Mouse (Mus musculus): ENCODE results near the gene Psma5. TPM values are rescaled to one million over a fixed set of nuclear protein-coding genes. Genes with fewer than 3 reads are reported as not detected.

The Psma5 gene
- polyA plus RNA-seq (2014; fragmentation: Nextera tagmentation; extraction: Ambion mirVana): 251 and 253 TPM in 2 replicates

GRCm38 (mm10) chr3:108256719-108257637 is at the start of gene Psma5:
Psma5 (plus strand) TSS chr3:108256926.
- Histone ChIP-seq H3K4me2 (replicated peaks) (peak within 1 kb of the TSS; percentile 95), H3K27ac (no peak within 1 kb of the TSS), H3K9ac (peak within 1 kb of the TSS; percentile 80), H3K27me3 (ENCODE audit: control insufficient read depth, insufficient read depth, low read length) (no peaks in the 10 kb centered on the region), H3K9me3 (ENCODE audit: control insufficient read depth, low read length) (no peaks in the 10 kb centered on the region), H3K4me3 (replicated peaks; ENCODE audit: low read length) (peak within 1 kb of the TSS; percentile 74), H3K36me3 (replicated peaks; ENCODE audit: control insufficient read depth, insufficient read depth) (peaks cover 4% of the 10 kb centered on the region; the same call in 1 of the 2 replicates), H3K4me1 (replicated peaks; ENCODE audit: control insufficient read depth, insufficient read depth, low read length) (peaks cover 9% of the 10 kb centered on the region; the same call in 1 of the 2 replicates)
- under 1% methylated on average over 78 of the region's 79 CpGs for WGBS
- ATAC-seq (ENCODE audit: low FRiP score) (peak; percentile 100), DNase-seq (ENCODE audit: low spot score) (peak; percentile 99)

GRCm38 (mm10) chr3:108209001-108209400 is 47.7 kb upstream of the Psma5 start:
- Histone ChIP-seq H3K9ac (peak overlapping the region; percentile 87), H3K27me3 (ENCODE audit: control insufficient read depth, insufficient read depth, low read length) (no peaks in the 10 kb centered on the region), H3K4me1 (replicated peaks; ENCODE audit: control insufficient read depth, insufficient read depth, low read length) (peaks cover 24% of the 10 kb centered on the region), H3K36me3 (replicated peaks; ENCODE audit: control insufficient read depth, insufficient read depth) (peaks cover 45% of the 10 kb centered on the region), H3K9me3 (ENCODE audit: control insufficient read depth, low read length) (no peaks in the 10 kb centered on the region), H3K4me3 (replicated peaks; ENCODE audit: low read length) (peak overlapping the region; percentile 65), H3K4me2 (replicated peaks) (peak overlapping the region; percentile 90), H3K27ac (peak overlapping the region; percentile 99)
- DNase-seq (ENCODE audit: low spot score): no peak
- 46% methylated on average over 3 of the region's 3 CpGs for WGBS
- ATAC-seq (ENCODE audit: low FRiP score): no peak

GRCm38 (mm10) chr3:108209536-108209935 is 47.2 kb upstream of the Psma5 start:
- no peak for DNase-seq (ENCODE audit: low spot score)
- Histone ChIP-seq H3K4me2 (replicated peaks) (peak overlapping the region; percentile 90), H3K27me3 (ENCODE audit: control insufficient read depth, insufficient read depth, low read length) (no peaks in the 10 kb centered on the region), H3K9ac (peak overlapping the region; percentile 87), H3K4me3 (replicated peaks; ENCODE audit: low read length) (peak overlapping the region; percentile 65), H3K4me1 (replicated peaks; ENCODE audit: control insufficient read depth, insufficient read depth, low read length) (peaks cover 24% of the 10 kb centered on the region), H3K9me3 (ENCODE audit: control insufficient read depth, low read length) (no peaks in the 10 kb centered on the region), H3K27ac (peak overlapping the region; percentile 99), H3K36me3 (replicated peaks; ENCODE audit: control insufficient read depth, insufficient read depth) (peaks cover 40% of the 10 kb centered on the region)
- 8% methylated on average over 8 of the region's 8 CpGs for WGBS
- peak; percentile 1; the same call in 1 of the 2 replicates for ATAC-seq (ENCODE audit: low FRiP score)

GRCm38 (mm10) chr3:108209946-108210770 is 46.6 kb upstream of the Psma5 start:
- H3K4me2 ChIP-seq (replicated peaks): peak overlapping the region; percentile 90
- H3K27ac ChIP-seq: peak overlapping the region; percentile 99
- no peaks in the 10 kb centered on the region for H3K9me3 ChIP-seq (ENCODE audit: control insufficient read depth, low read length)
- H3K9ac ChIP-seq: peak overlapping the region; percentile 87
- peak overlapping the region; percentile 65 for H3K4me3 ChIP-seq (replicated peaks; ENCODE audit: low read length)
- H3K36me3 ChIP-seq (replicated peaks; ENCODE audit: control insufficient read depth, insufficient read depth): peaks cover 34% of the 10 kb centered on the region
- WGBS: under 1% methylated on average over 62 of the region's 72 CpGs
- peaks cover 24% of the 10 kb centered on the region for H3K4me1 ChIP-seq (replicated peaks; ENCODE audit: control insufficient read depth, insufficient read depth, low read length)
- DNase-seq (ENCODE audit: low spot score) (peak; percentile 98), ATAC-seq (ENCODE audit: low FRiP score) (peak; percentile 94)
- H3K27me3 ChIP-seq (ENCODE audit: control insufficient read depth, insufficient read depth, low read length): no peaks in the 10 kb centered on the region

GRCm38 (mm10) chr3:108210771-108211139 is 46.0 kb upstream of the Psma5 start, which contains the start of gene Atxn7l2:
Atxn7l2 (minus strand) TSS chr3:108210934.
- Histone ChIP-seq H3K4me1 (replicated peaks; ENCODE audit: control insufficient read depth, insufficient read depth, low read length) (peaks cover 24% of the 10 kb centered on the region), H3K27me3 (ENCODE audit: control insufficient read depth, insufficient read depth, low read length) (no peaks in the 10 kb centered on the region), H3K36me3 (replicated peaks; ENCODE audit: control insufficient read depth, insufficient read depth) (peaks cover 28% of the 10 kb centered on the region), H3K4me3 (replicated peaks; ENCODE audit: low read length) (peak within 1 kb of the TSS; percentile 65), H3K9ac (peak within 1 kb of the TSS; percentile 87), H3K9me3 (ENCODE audit: control insufficient read depth, low read length) (no peaks in the 10 kb centered on the region), H3K4me2 (replicated peaks) (peak within 1 kb of the TSS; percentile 90), H3K27ac (peak within 1 kb of the TSS; percentile 99)
- ATAC-seq (ENCODE audit: low FRiP score) (peak; percentile 89), DNase-seq (ENCODE audit: low spot score) (no peak)
- 0% methylated on average over 14 of the region's 14 CpGs for WGBS

GRCm38 (mm10) chr3:108211845-108212244 is 44.9 kb upstream of the Psma5 start:
- Histone ChIP-seq H3K9me3 (ENCODE audit: control insufficient read depth, low read length) (no peaks in the 10 kb centered on the region), H3K27me3 (ENCODE audit: control insufficient read depth, insufficient read depth, low read length) (no peaks in the 10 kb centered on the region), H3K27ac (peak overlapping the region; percentile 99), H3K4me3 (replicated peaks; ENCODE audit: low read length) (no peak overlapping the region; the same call in 1 of the 2 replicates), H3K4me1 (replicated peaks; ENCODE audit: control insufficient read depth, insufficient read depth, low read length) (peaks cover 24% of the 10 kb centered on the region), H3K4me2 (replicated peaks) (peak overlapping the region; percentile 55), H3K36me3 (replicated peaks; ENCODE audit: control insufficient read depth, insufficient read depth) (peaks cover 17% of the 10 kb centered on the region), H3K9ac (no peak overlapping the region)
- ATAC-seq (ENCODE audit: low FRiP score) (no peak), DNase-seq (ENCODE audit: low spot score) (no peak)
- WGBS: 58% methylated on average over 6 of the region's 6 CpGs

GRCm38 (mm10) chr3:108212406-108212805 is 44.3 kb upstream of the Psma5 start:
- no peak for DNase-seq (ENCODE audit: low spot score)
- no peak for ATAC-seq (ENCODE audit: low FRiP score)
- H3K27ac ChIP-seq: no peak overlapping the region
- no peak overlapping the region for H3K4me2 ChIP-seq (replicated peaks)
- H3K27me3 ChIP-seq (ENCODE audit: control insufficient read depth, insufficient read depth, low read length): no peaks in the 10 kb centered on the region
- H3K9ac ChIP-seq: no peak overlapping the region
- H3K4me3 ChIP-seq (replicated peaks; ENCODE audit: low read length): no peak overlapping the region
- H3K4me1 ChIP-seq (replicated peaks; ENCODE audit: control insufficient read depth, insufficient read depth, low read length): peaks cover 24% of the 10 kb centered on the region
- H3K9me3 ChIP-seq (ENCODE audit: control insufficient read depth, low read length): no peaks in the 10 kb centered on the region
- WGBS: 86% methylated on average over 8 of the region's 8 CpGs
- H3K36me3 ChIP-seq (replicated peaks; ENCODE audit: control insufficient read depth, insufficient read depth): peaks cover 11% of the 10 kb centered on the region

- no peak for ATAC-seq (ENCODE audit: low FRiP score)
- DNase-seq (ENCODE audit: low spot score): no peak
- 21% methylated on average over 5 of the region's 5 CpGs for WGBS
Observed at GRCm38 (mm10) chr3:108214734-108215133, 42.0 kb upstream of the Psma5 start.

GRCm38 (mm10) chr3:108220661-108221060 is 36.1 kb upstream of the Psma5 start:
- Histone ChIP-seq H3K36me3 (replicated peaks; ENCODE audit: control insufficient read depth, insufficient read depth) (no peaks in the 10 kb centered on the region), H3K9me3 (ENCODE audit: control insufficient read depth, low read length) (no peaks in the 10 kb centered on the region), H3K4me2 (replicated peaks) (no peak overlapping the region), H3K27me3 (ENCODE audit: control insufficient read depth, insufficient read depth, low read length) (peaks cover 27% of the 10 kb centered on the region), H3K4me1 (replicated peaks; ENCODE audit: control insufficient read depth, insufficient read depth, low read length) (no peaks in the 10 kb centered on the region), H3K9ac (no peak overlapping the region), H3K4me3 (replicated peaks; ENCODE audit: low read length) (no peak overlapping the region), H3K27ac (no peak overlapping the region)
- DNase-seq (ENCODE audit: low spot score) (no peak), ATAC-seq (ENCODE audit: low FRiP score) (no peak)
- WGBS: 79% methylated on average over 3 of the region's 3 CpGs

More at GRCm38 (mm10) chr3:108214734-108215133, 42.0 kb upstream of the Psma5 start:
- Histone ChIP-seq H3K9me3 (ENCODE audit: control insufficient read depth, low read length) (no peaks in the 10 kb centered on the region), H3K9ac (no peak overlapping the region), H3K36me3 (replicated peaks; ENCODE audit: control insufficient read depth, insufficient read depth) (no peaks in the 10 kb centered on the region), H3K4me1 (replicated peaks; ENCODE audit: control insufficient read depth, insufficient read depth, low read length) (0 out of 2 replicates have a peak, but pooled peaks cover 9% of the 10 kb centered on the region), H3K27me3 (ENCODE audit: control insufficient read depth, insufficient read depth, low read length) (no peaks in the 10 kb centered on the region), H3K4me3 (replicated peaks; ENCODE audit: low read length) (no peak overlapping the region), H3K27ac (no peak overlapping the region), H3K4me2 (replicated peaks) (no peak overlapping the region)
